Mouse (Mus musculus) spleen, adult 2 months (tissue): ENCODE measurements at regions not wholly inside any gene's neighbourhood (a gene's known extent, or its start where the extent isn't known, plus 50 kb on each side); places are given as distances from the start of the nearest gene placed in this dataset.

Experiments
- CTCF ChIP-seq: fragments of 200-500 bp; IDR thresholded peaks from 2 replicates; pipeline ENCODE4 v1.5.1; 2011; ENCODE audit warnings: mild to moderate bottlenecking, inconsistent platforms; ENCODE audit not compliant: insufficient read depth, insufficient read length, insufficient replicate concordance; ENCODE audit errors: extremely low read depth
- POLR2A ChIP-seq: fragments of 200-500 bp; IDR thresholded peaks from 2 replicates; pipeline ENCODE4 v1.6.1; 2011; ENCODE audit warnings: low read depth, low read length, inconsistent platforms

GRCm38 (mm10) chr13:31068343-31068742 lies 94.3 kb downstream of the Gm5447 start:
- TF ChIP-seq CTCF = no peak
- no peak for TF ChIP-seq POLR2A
